Mouse (Mus musculus): ENCODE measurements around the gene Drd3. TPM values are rescaled to one million over a fixed set of nuclear protein-coding genes. Genes with fewer than 3 reads are reported as not detected.
A peak's percentile ranks its signal among the peaks of the same experiment; 100 is the strongest.

Gene Drd3
- polyA plus RNA-seq, 1 experiment = 0.25 TPM

DNA sequence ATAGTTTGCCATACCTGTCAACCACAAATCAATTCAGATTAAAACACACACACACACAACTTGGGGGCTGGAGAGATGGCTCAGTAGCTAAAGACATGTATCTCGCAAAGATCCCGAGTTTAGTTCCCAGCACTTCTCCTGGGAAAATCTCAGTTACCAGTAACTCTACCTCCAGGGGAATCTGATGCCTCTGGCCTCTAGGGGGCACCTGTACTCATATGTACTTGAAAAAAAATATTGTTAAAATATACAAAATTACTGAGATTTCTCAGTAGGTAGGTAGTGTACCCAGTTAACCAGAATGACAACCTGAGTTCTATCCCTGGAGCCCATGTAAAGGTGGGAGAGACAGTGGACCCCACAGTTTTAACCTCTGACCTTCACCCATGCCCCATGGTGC, 5.4 kb upstream of the Drd3 start:
- 81% methylated on average over 2 of the region's 2 CpGs for WGBS
- Histone ChIP-seq H3K27ac (ENCODE audit: insufficient read depth, low read depth, low read length) (no peak overlapping the region), H3K4me3 (ENCODE audit: low read depth, low read length) (no peak overlapping the region), H3K4me1 (ENCODE audit: control insufficient read depth, insufficient read depth, insufficient read length, low read length) (no peaks in the 10 kb centered on the region), H3K27me3 (ENCODE audit: control insufficient read depth, insufficient read depth, low read length) (no peaks in the 10 kb centered on the region), H3K36me3 (ENCODE audit: control insufficient read depth, insufficient read depth, low read length) (no peaks in the 10 kb centered on the region)
- TF ChIP-seq POLR2A (IDR thresholded peaks at IDR 0.05; ENCODE audit: low read depth, low read length) = no peak
- no peak for TF ChIP-seq CTCF (IDR thresholded peaks at IDR 0.05; ENCODE audit: extremely low read depth, insufficient read length, insufficient replicate concordance, low read depth, low read length)

GRCm38 (mm10) chr16:43752900-43753299, 926 bp upstream of the Drd3 start:
- TF ChIP-seq CTCF (IDR thresholded peaks at IDR 0.05; ENCODE audit: extremely low read depth, insufficient read length, insufficient replicate concordance, low read depth, low read length) (peak; percentile 13; the same call in 1 of the 2 replicates), POLR2A (IDR thresholded peaks at IDR 0.05; ENCODE audit: low read depth, low read length) (no peak)
- WGBS = 76% methylated on average over 8 of the region's 8 CpGs
- H3K27me3 ChIP-seq (ENCODE audit: control insufficient read depth, insufficient read depth, low read length) = no peaks in the 10 kb centered on the region
- H3K4me1 ChIP-seq (ENCODE audit: control insufficient read depth, insufficient read depth, insufficient read length, low read length) = no peaks in the 10 kb centered on the region
- H3K36me3 ChIP-seq (ENCODE audit: control insufficient read depth, insufficient read depth, low read length) = no peaks in the 10 kb centered on the region
- no peak overlapping the region for H3K4me3 ChIP-seq (ENCODE audit: low read depth, low read length)
- no peak overlapping the region for H3K27ac ChIP-seq (ENCODE audit: insufficient read depth, low read depth, low read length)

DNA sequence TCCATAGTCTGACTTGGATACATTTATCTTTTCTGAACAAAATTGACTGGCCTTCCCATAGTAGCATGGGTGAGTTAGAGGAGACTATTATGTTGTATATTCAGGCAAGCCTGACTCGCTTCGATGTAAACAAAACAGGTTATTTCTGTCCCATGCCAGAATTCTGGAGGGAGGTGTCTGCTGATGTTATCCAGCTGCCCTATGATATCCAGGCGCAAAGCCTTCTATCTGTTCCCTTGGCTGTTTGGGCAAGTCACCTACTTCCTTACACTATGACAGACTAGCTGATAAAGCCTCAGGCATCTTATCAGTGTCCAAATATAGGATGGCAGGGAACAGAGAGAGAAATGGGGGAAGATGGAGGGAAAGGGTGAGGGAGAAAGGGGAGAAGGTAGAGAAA, 18.5 kb downstream of the Drd3 start:
- Histone ChIP-seq H3K4me1 (ENCODE audit: control insufficient read depth, insufficient read depth, insufficient read length, low read length) (no peaks in the 10 kb centered on the region), H3K36me3 (ENCODE audit: control insufficient read depth, insufficient read depth, low read length) (no peaks in the 10 kb centered on the region), H3K27ac (ENCODE audit: insufficient read depth, low read depth, low read length) (no peak overlapping the region), H3K4me3 (ENCODE audit: low read depth, low read length) (no peak overlapping the region), H3K27me3 (ENCODE audit: control insufficient read depth, insufficient read depth, low read length) (no peaks in the 10 kb centered on the region)
- 62% methylated on average over 3 of the region's 3 CpGs for WGBS
- no peak for TF ChIP-seq CTCF (IDR thresholded peaks at IDR 0.05; ENCODE audit: extremely low read depth, insufficient read length, insufficient replicate concordance, low read depth, low read length)
- no peak for TF ChIP-seq POLR2A (IDR thresholded peaks at IDR 0.05; ENCODE audit: low read depth, low read length)

GRCm38 (mm10) chr16:43772766-43773165, 18.9 kb downstream of the Drd3 start:
- Histone ChIP-seq H3K27ac (ENCODE audit: insufficient read depth, low read depth, low read length) (no peak overlapping the region), H3K36me3 (ENCODE audit: control insufficient read depth, insufficient read depth, low read length) (no peaks in the 10 kb centered on the region), H3K4me3 (ENCODE audit: low read depth, low read length) (no peak overlapping the region), H3K27me3 (ENCODE audit: control insufficient read depth, insufficient read depth, low read length) (no peaks in the 10 kb centered on the region), H3K4me1 (ENCODE audit: control insufficient read depth, insufficient read depth, insufficient read length, low read length) (no peaks in the 10 kb centered on the region)
- 91% methylated on average over 1 of the region's 1 CpGs for WGBS
- TF ChIP-seq CTCF (IDR thresholded peaks at IDR 0.05; ENCODE audit: extremely low read depth, insufficient read length, insufficient replicate concordance, low read depth, low read length) (no peak), POLR2A (IDR thresholded peaks at IDR 0.05; ENCODE audit: low read depth, low read length) (no peak)

- H3K27ac ChIP-seq (ENCODE audit: insufficient read depth, low read depth, low read length) = no peak overlapping the region
- H3K27me3 ChIP-seq (ENCODE audit: control insufficient read depth, insufficient read depth, low read length) = no peaks in the 10 kb centered on the region
- H3K4me1 ChIP-seq (ENCODE audit: control insufficient read depth, insufficient read depth, insufficient read length, low read length) = no peaks in the 10 kb centered on the region
- H3K4me3 ChIP-seq (ENCODE audit: low read depth, low read length) = no peak overlapping the region
- no peak for TF ChIP-seq POLR2A (IDR thresholded peaks at IDR 0.05; ENCODE audit: low read depth, low read length)
- TF ChIP-seq CTCF (IDR thresholded peaks at IDR 0.05; ENCODE audit: extremely low read depth, insufficient read length, insufficient replicate concordance, low read depth, low read length) = no peak
- H3K36me3 ChIP-seq (ENCODE audit: control insufficient read depth, insufficient read depth, low read length) = no peaks in the 10 kb centered on the region
- WGBS = 86% methylated on average over 4 of the region's 4 CpGs
Measured at GRCm38 (mm10) chr16:43773506-43773905, 19.7 kb downstream of the Drd3 start.

- Histone ChIP-seq H3K4me1 (ENCODE audit: control insufficient read depth, insufficient read depth, insufficient read length, low read length) (no peaks in the 10 kb centered on the region), H3K27me3 (ENCODE audit: control insufficient read depth, insufficient read depth, low read length) (no peaks in the 10 kb centered on the region), H3K27ac (ENCODE audit: insufficient read depth, low read depth, low read length) (no peak overlapping the region), H3K4me3 (ENCODE audit: low read depth, low read length) (no peak overlapping the region), H3K36me3 (ENCODE audit: control insufficient read depth, insufficient read depth, low read length) (no peaks in the 10 kb centered on the region)
- no peak for TF ChIP-seq POLR2A (IDR thresholded peaks at IDR 0.05; ENCODE audit: low read depth, low read length)
- TF ChIP-seq CTCF (IDR thresholded peaks at IDR 0.05; ENCODE audit: extremely low read depth, insufficient read length, insufficient replicate concordance, low read depth, low read length) = no peak
- 75% methylated on average over 3 of the region's 3 CpGs for WGBS
Measured at GRCm38 (mm10) chr16:43776886-43777285, 23.1 kb downstream of the Drd3 start.

DNA sequence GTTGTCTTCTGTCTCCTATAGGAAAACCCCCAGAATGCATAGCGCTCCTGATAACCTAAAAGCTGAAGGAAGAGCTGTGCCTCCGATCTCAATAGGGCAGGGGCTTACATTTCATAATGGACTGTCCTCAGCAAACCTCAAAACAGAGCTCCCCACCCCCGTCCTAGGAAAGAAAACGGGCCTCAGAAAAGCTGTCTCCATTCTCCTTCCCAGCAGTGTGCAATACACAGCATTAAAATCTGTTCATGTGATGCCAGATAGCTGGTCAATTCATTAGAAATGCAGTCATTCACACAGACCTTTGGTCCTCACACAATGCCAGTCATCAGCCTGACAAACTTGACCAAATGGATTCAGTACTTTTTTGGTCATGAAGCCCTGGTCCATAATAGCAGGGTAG, 45.7 kb downstream of the Drd3 start:
- WGBS = 74% methylated on average over 4 of the region's 4 CpGs
- TF ChIP-seq POLR2A (IDR thresholded peaks at IDR 0.05; ENCODE audit: low read depth, low read length) (no peak), CTCF (IDR thresholded peaks at IDR 0.05; ENCODE audit: extremely low read depth, insufficient read length, insufficient replicate concordance, low read depth, low read length) (no peak)
- H3K36me3 ChIP-seq (ENCODE audit: control insufficient read depth, insufficient read depth, low read length) = no peaks in the 10 kb centered on the region
- no peaks in the 10 kb centered on the region for H3K4me1 ChIP-seq (ENCODE audit: control insufficient read depth, insufficient read depth, insufficient read length, low read length)
- H3K4me3 ChIP-seq (ENCODE audit: low read depth, low read length) = no peak overlapping the region
- no peaks in the 10 kb centered on the region; the same call in 1 of the 2 replicates for H3K27me3 ChIP-seq (ENCODE audit: control insufficient read depth, insufficient read depth, low read length)
- H3K27ac ChIP-seq (ENCODE audit: insufficient read depth, low read depth, low read length) = no peak overlapping the region

Measured in small intestine, adult 2 months (tissue).